Mouse (Mus musculus) G1E (cell line): ENCODE results near the gene Unc13b.

Source experiments
- CTCF ChIP-seq: IDR thresholded peaks from 2 replicates; pipeline ENCODE4 v1.5.1; 2012; ENCODE audit warnings: low read depth, low read length, inconsistent platforms, mixed read lengths
- GATA1 ChIP-seq: IDR thresholded peaks from 2 replicates; pipeline ENCODE4 v1.6.1; 2012; ENCODE audit warnings: borderline replicate concordance, low read length, inconsistent platforms, mixed read lengths

- TF ChIP-seq GATA1 (no peak), CTCF (no peak)
These were observed 19.9 kb upstream of the Unc13b start for GRCm38 (mm10) chr4:43038567-43039495.
